Mouse (Mus musculus): ENCODE measurements at regions not wholly inside any gene's neighbourhood (a gene's known extent, or its start where the extent isn't known, plus 50 kb on each side); places are given as distances from the start of the nearest gene placed in this dataset.

DNA sequence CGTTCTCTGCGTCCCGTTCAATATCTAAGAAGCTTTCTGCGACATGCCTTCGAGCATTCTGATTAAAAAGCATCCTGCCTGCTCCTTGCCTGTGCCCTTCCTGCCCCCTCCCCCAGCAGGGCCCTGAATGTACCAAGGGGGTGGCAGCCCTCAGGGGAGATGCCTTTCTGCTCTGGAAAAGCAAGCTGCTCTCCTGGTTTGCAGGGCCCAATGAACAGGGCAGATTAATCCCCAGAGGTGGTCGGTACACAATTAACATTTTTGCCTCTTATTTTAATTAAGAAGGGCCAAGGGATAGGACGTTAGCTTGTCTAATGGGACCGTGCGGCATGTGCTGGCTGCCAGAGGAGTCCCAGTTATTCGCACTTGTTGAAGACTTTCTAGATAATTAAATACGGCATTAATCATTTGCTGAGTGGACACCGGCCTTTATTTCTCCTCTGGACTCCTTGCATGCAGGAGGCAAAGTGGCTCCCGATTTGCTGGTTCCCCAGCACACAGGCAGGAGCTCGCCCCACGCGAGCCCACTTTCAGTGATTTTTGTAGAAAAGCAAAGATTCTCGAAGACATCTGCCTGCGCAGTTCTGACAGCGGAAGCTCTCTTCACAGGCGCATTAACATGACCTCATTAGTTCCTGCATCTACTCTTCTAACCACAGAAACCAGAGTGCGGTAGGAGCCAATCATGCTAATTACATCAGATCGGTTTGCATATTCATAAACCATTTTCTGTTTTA, 336.8 kb upstream of the 4930535I16Rik start:
- no peak for DNase-seq (ENCODE audit: low read depth, low spot score)

DNA sequence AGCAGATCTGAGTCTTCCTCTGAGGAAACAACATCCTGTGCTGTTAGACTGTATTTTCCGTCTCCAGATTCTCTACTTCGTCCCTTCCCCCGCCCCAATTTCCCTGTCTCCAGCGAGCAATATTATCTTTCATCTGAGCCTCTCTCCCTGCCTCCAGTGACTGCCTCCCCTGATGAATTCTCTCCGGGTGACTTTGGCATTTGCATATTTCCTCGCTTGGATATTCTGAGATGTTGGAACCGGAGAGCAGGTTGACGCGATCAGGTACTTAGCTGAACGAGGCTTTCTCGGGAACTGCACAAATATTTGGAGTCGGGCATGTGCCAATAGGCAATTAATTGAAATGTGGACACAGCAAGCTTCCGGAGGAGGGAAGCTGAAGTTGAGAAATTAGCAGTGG, 323.8 kb upstream of the 4930535I16Rik start:
- no peak for DNase-seq (ENCODE audit: low read depth, low spot score)

DNA sequence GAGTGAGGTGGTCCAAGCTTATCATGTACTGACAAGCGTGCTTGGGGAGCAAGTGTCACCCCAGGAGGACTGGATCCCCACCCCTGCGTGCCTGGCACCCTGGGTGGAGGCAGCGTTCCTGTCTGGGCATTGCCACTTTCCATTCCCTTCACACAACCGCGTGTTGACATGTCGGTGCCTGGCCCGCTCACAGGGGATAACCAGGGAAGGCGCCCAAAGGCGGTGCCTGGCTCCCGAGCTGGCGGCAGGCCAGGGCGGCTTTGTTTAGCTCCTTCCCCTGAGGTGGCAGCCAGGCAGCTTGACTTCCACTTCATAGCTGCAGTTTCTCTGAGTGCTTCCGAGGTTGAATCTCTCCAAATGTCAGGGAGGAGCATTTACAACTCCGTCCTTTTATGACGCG, 318.7 kb upstream of the 4930535I16Rik start:
- DNase-seq (ENCODE audit: low read depth, low spot score), result no peak

DNA sequence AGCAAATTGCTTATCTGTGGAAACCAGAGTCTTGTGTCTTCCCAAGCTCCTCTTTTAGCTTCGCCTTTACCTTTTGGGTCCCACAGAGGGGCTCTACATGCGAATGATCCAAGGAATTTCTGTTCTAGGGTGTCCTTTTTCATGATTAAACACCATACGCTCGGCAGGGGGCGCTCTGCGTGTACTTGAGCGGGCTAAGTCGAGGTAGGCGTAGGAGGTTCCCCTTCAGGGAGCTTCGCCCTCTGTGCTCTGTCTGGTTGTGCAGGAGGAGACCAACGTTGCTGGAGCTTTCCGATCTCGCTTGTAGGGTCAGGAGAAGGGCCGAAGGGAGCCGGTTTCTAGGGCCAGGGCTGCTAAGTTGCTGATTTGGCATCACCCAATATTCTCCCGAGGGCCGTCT, 310.7 kb upstream of the 4930535I16Rik start:
- peak; percentile 66 for DNase-seq (ENCODE audit: low read depth, low spot score)

DNA sequence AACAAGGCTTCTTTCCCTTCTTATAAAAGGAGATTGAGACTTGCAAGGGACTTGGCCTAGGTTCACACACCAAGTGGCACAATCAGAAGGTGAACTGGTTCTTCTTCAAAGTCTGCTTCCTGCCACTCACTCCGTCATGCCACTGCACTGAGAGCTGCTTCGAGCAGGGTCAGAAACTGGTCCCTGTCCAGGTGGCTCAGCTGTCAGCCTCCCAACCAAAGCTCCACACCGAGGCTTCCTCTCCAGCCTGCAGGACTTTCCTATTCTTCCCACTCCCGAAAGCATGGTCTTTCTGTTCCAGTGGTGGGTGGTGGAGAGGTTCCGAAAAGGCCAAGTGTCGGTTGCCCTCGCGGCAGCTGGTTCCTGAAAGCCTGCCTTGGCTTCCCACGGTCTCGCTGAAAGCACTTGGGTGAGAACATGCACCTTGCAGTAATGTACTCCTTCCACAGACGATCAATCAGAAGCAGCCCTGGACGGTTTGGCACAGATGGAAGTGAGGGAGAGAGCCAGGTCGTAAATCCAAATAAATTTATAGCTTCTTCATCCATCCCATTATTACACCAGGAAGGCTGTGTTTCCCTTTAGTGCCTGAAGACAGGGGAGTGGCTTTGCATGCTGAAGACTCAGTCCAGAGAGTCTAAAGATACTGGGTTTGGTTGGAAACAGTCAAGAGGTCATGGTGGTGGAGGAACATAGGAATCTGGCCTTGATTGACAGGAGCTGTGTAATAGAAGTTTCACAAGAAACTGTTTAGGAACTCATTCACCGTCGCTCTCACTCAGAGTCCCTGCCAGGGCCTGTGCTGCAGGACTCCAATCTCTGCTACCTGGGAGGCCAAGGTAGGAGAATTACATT, 306.1 kb upstream of the 4930535I16Rik start:
- DNase-seq (ENCODE audit: low read depth, low spot score), result no peak

DNA sequence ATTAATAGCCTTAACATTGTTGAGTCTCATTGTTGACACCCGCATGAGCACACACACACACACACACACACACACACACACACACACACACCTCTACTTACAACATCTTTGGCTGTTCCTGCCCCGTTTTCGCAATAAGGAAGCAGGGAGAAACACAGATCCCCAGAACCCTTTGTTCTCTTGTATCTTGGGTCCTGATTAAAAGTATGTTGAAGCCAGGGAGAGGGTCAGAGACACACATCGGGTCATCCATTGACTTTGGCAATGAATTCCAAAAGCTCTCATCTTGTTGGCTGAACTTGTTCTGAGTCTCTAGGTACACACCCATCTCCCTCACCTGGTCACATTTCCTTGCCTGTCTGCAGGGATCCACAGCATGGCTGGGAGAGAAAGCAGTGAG, 303.9 kb upstream of the 4930535I16Rik start:
- DNase-seq (ENCODE audit: low read depth, low spot score), result no peak

DNA sequence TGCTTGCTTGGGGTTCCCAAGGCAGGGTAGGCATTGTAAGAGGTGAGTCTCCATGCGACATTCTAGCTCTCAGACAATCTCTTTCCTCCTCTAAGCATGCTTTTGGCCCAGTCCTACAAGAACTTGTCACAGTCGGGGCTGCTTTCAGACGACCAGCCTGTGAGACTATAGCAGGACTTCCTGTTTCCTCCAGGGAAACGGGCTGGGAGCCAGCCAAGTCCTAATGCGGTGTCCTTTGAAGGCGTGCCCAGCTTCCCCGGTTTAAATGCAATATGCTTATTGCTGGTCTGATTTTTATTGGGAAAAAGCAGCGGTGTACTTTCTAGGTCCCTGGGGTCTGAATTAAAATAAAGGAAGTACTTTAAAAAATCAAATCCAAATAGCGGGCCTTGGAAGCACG, 299.4 kb upstream of the 4930535I16Rik start:
- DNase-seq (ENCODE audit: low read depth, low spot score), result no peak

DNA sequence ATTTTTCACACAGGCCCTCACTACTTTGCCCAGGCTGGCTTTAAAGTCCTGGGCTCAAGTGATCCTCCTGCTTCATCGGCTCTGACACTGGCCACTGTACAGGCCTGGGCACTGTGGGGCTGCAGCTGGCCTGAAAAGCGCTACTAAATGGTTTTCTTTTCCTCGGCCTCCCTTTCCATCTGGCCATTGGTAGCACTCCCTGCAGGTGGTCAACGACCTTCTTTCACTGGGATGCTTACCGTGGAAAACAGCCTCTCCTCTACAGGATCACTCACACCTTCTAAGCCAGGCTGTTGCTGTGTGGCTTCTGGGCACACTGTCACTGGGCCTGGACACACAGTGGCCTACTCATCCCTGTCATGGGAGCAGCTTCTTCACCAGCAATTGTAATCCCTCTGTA, 298.5 kb upstream of the 4930535I16Rik start:
- no peak for DNase-seq (ENCODE audit: low read depth, low spot score)

DNA sequence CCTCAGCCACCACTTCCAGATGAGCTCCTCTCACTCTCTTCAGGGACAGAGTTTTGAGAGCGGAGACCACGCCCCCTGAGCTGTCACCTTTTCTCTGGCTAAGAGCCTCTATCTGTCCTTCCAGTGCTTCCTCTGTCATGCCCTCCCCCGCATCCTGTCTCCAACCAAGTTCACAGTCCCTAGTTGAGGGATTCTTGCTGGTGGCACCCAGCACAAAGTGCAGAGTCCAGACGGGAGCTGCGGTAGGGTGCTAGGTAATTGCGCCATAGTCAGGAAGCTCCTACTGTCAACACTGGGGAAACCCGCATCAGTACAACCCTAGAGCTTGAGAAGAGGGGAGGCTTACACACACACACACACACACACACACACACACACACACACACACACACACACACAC, 297.3 kb upstream of the 4930535I16Rik start:
- no peak for DNase-seq (ENCODE audit: low read depth, low spot score)

DNA sequence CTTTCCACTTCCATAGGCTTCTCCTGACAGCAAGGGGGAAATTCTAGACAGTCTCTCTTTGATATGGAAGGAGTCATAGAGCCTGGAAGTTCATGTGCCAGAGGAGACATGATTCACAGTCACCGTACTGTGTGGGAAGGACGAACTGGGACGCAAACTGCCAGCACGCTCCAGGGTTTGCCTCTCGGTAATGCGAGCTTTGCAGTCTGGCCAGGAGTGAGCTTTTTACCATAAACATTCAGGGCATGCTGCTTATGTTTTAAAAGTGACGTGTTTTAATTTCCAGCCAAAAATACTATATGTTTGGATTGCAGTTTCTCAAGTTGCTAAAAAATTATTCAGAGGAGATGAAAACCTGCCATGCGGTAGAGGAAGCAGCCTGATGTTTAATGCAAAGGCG, 292.3 kb upstream of the 4930535I16Rik start:
- DNase-seq (ENCODE audit: low read depth, low spot score), result no peak

DNA sequence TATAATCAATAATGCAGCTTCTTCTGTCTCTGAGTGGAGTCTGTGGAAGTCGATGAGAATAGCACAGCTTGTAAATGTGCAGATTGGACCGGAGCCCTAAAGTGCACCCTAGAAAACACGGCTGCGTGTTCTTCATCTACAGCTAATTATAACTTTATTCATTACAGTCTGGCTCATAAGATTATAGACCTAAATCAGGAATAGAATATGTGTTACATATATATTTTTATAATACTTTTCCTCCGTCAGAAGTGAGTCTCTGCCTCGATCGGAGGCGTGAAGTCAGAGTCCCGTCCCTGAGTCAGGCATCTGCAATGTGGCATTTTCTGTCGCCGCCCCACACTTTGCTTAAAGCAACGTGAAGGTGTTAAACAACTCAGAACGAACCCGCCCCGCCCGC, 288.7 kb upstream of the 4930535I16Rik start:
- no peak for DNase-seq (ENCODE audit: low read depth, low spot score)

DNA sequence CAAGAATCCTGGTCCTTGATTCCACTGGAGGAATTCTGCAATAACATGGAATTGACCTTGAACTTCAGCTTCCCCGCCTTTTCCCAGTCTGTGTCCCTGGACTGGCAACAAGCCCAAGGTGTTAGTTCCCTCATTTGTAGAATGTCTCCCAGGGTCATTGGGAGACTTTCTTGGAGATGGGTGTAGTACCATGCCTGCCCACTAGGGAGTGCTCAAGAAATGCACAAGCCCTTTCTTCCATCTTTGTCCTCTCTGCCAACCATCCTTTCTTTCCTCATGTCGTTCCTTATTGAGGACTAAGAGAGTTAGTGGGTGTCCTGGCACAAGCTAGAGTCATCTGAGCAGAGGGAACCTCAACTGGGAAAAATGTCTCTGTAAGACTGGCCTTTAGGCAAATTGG, 285.9 kb upstream of the 4930535I16Rik start:
- no peak for DNase-seq (ENCODE audit: low read depth, low spot score)

DNA sequence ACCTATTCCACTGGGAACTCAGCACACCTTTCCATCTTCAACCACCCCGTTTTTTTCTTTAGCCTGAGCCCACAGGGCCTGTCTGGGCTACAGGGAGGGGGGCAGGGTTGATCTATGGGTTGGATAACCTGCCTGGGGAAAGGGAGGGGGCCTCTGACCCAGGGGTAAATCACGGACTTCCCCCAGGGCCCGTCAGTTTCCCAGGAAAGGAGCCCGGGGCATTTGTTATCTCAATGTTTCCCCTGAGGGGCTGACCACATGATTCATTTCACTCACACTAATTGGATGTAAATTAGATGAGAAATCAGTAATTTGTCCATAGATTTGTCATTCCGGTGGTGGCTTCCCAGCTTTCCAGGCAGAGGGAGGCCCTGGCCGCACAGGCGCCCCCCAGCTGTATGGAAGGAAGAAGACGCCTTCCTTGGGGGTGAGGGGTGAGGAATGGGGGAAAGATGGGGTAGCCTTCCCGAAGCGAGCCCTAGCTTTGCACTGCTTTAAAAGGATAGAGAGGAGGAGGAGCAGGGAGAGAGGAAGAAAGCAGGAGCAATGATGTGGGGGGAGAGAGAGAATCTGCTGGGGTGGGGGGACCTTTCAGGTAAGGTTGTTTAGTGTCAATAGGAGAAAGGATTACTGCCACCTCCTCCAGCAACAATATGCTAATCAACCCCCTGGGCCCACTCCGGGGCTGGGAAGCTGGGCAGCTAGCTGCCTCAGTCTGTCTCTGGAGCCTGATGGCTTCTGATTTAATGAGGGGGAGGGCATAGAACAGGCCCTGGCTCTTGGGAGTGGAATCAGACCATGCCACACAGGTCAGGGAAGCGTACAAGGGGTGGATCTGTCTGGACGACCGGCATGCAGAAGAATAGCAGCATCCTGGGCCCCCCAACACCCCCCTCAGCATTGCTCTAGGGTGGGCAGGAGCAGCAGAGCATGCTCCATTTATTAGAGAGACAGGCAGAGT, 282.3 kb upstream of the 4930535I16Rik start:
- no peak for DNase-seq (ENCODE audit: low read depth, low spot score)

DNA sequence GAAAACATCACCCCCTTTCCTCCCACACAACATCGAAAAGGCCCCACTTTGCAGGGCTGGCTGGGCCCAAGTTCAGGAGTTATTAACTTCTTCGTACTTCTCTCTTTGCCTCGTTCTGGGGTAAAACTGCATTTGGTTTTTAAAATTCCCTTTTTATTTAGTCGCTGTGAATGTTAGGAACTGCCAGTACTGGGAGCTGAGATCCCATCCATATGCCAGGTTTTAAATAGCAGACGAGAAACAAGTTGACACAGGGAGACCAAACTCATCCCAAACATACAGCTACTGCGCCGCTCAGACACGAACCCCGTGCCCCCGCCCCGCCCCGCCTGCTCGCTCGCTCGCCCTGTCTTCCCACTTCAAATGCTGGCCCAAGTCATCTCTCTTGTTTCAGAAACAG, 281.0 kb upstream of the 4930535I16Rik start:
- DNase-seq (ENCODE audit: low read depth, low spot score), result no peak

DNA sequence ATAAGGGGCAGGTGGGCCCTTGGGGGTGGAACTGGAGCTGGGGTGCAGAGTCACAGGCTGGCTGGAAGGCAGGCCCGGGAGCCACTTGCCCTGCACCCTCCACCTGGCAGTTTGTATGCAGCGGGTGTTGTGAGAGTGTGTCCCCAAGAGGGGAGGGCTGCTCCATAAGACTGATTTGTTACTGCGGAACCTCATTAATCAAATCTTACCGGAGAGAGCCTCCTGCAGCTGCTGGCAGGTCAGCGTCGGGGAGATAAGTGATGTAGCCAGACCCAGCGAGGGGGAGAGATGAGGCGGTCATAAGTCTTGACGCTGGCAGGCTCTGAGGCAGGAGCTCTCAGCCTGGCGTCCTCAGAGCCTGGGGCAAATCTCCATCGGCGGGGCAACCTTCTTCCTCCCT, 278.9 kb upstream of the 4930535I16Rik start:
- no peak for DNase-seq (ENCODE audit: low read depth, low spot score)

DNA sequence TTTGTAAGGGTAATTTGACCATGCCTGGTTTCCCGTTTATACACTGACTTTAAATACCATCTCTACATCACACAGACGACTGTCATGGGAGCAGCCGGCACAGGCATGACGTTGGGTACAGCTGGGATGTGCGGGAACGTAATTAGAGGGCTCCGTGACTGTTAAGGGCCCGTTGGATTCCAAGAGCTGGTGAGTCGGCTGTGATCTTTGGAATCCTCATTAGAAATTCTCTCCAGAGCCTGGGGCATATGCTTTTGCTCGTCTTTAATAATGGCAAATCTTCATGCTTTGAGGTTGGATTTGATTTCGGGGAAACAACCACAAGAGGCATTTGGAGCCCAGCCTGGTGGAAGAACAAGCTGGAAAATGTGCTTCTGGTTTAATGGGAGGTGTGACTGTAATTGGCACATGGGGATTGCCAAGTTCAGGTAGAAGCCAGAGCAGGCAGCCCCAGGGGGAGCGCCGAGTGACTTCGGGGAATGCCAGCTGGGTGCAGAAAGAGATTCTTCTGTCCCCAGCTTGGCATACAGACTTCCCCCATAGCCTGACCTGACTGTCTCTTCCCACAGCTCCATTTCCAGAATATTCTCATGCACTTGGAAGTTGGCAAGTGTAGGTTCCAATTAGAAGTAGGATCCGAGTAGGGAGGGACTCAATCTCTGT, 275.4 kb upstream of the 4930535I16Rik start:
- no peak for DNase-seq (ENCODE audit: low read depth, low spot score)

DNA sequence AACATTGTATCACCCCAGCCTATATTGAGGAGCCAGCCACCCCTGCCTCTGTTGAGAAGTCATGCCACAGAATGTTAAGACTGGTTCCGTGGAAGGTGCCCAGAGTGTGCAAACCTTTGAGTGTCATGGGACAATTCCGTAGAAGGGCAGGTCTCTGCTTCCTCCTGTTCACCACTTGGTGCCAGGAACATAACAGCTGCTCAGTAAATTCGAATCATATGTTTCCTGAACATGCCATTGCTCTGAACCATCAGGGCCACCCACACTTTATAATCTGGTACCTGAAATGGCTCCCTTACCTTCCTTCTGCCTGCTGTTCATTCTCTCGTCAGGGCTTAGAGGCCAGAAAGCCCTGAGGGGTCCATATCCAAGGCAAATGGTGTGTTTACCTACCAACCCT, 273.0 kb upstream of the 4930535I16Rik start:
- no peak for DNase-seq (ENCODE audit: low read depth, low spot score)

DNA sequence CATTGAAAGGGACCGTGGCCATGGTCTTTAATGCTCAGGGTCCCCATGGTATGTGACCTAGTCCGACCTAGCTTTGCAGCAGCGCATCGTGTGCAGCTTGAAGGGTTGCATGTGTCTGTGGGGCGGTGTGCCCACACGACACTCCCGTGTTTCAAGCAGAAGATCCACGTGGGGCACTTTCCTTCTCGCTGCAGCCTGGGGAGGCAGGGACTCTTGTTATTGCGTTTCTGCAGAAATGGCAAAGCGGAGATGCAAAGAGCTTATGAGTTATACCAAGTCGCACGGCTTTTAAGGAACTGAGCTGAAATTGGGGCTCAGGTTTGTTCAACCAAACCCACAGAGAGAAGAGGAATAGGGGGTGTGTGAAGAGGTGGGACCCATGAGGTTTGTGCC, 272.2 kb upstream of the 4930535I16Rik start:
- DNase-seq (ENCODE audit: low read depth, low spot score), result no peak

DNA sequence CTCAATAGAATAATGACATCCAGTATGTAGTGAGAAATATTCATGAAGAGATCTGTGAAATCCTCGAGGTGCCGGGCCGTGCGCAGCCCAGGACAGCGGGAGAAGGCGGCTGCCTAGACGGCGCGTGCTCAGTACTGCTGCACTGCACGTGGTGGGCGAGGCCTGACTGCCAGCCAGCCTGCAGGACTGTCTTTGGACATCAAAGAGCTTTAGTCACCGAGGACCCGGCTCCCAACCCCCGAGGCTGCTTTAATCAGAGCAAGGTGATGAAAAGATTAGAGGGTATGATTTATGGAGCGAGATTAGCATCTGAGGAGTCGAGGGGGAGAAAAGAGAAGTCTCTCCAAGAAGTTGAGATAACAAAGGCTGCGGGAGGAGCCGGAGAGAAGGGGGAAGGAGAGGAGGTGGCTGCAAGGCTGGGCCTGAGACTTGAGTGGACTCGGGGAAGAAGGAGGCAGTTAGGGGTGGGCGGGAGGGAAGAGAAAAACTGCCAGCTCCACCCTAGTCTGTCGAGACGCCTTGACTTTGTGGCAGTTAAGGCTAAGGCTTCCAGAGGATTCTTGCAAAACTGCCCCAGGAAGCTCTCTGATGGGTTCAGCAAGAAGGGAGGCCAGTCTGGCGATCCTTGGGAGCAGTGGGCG, 271.6 kb upstream of the 4930535I16Rik start:
- peak; percentile 52 for DNase-seq (ENCODE audit: low read depth, low spot score)

DNA sequence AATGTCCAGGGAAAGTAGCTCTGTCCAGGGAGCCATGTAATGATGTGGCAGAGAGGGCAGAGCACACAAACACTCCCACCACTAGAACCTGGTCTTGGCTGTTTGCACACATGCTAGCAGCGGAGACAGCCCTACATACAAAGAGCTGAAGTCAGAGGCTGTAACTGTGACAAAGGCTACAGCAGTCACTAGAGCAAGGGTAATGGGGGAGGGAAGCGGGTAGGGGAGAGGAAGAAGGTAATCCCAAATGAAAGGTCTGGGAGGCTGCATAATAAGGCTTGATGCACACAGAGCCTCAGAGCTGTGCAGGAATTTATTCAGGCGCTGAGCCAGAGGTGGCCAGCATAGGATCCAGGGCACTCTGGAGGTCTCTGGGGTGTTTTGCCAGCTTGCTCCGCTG, 269.3 kb upstream of the 4930535I16Rik start:
- DNase-seq (ENCODE audit: low read depth, low spot score), result no peak

DNA sequence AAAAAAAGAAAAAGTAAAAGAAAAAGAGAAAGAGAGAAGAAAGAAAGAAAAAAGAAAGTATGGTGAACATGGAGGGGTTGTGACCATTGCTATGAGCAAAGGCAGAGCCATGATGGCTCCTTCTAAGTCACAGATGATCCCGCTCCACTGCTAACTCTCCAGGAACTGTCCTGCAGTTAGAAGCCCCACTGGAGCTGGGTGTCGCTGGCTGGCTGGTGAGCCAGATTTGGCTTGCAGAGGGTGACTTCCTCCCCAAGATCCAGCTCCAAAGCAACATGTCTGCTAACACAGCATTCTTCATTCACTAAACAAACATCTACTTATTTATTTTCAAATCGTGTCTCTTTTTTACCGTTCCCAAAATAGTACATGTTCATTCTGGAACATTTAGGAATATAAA, 263.5 kb upstream of the 4930535I16Rik start:
- no peak for DNase-seq (ENCODE audit: low read depth, low spot score)

Measured in forelimb bud, embryonic 11.5 days (tissue).